Mouse (Mus musculus) lung, postnatal 0 days (tissue): ENCODE measurements at regions not wholly inside any gene's neighbourhood (a gene's known extent, or its start where the extent isn't known, plus 50 kb on each side); places are given as distances from the start of the nearest gene placed in this dataset.

Source experiments
- ATAC-seq: fragments of 200-750 bp; cut with Nextera tagmentation; 2 replicates; pipeline ENCODE4 v1.8.0; 2017; ENCODE audit warnings: moderate library complexity
- DNase-seq: peaks from one replicate; pipeline ENCODE4 v3.0.0-alpha.2; 2016; ENCODE audit warnings: low spot score
- H3K27ac ChIP-seq: fragments of 300-500 bp; sonication (generic); 2 replicates; pipeline ENCODE4 v1.5.1; 2014; ENCODE audit warnings: antibody characterized with exemption, mild to moderate bottlenecking, low read length, mixed read lengths
- H3K27me3 ChIP-seq: fragments of 300-500 bp; sonication (generic); replicated peaks from 2 replicates; pipeline ENCODE4 v1.6.1; 2014; ENCODE audit warnings: low read length, mixed read lengths; ENCODE audit not compliant: insufficient read depth
- H3K36me3 ChIP-seq: fragments of 300-500 bp; sonication (generic); 2 replicates; pipeline ENCODE4 v1.6.1; 2014; ENCODE audit warnings: low read length, mixed read lengths; ENCODE audit not compliant: insufficient read depth
- H3K4me1 ChIP-seq: fragments of 300-500 bp; sonication (generic); 2 replicates; pipeline ENCODE4 v1.6.1; 2014; ENCODE audit warnings: antibody characterized with exemption, low read depth, low read length, mixed read lengths; ENCODE audit not compliant: insufficient read depth
- H3K4me2 ChIP-seq: fragments of 300-500 bp; sonication (generic); replicated peaks from 2 replicates; pipeline ENCODE4 v1.6.1; 2014; ENCODE audit warnings: low read depth, mild to moderate bottlenecking, low read length, moderate library complexity, mixed read lengths
- H3K4me3 ChIP-seq: fragments of 300-500 bp; sonication (generic); 2 replicates; pipeline ENCODE4 v1.5.1; 2014; ENCODE audit warnings: low read depth, low read length
- H3K9ac ChIP-seq: fragments of 300-500 bp; sonication (generic); replicated peaks from 2 replicates; pipeline ENCODE4 v1.6.1; 2014; ENCODE audit warnings: low read depth, mild to moderate bottlenecking
- H3K9me3 ChIP-seq: fragments of 300-500 bp; sonication (generic); 2 replicates; pipeline ENCODE4 v1.6.1; 2016; ENCODE audit warnings: low read length, mixed read lengths
- CTCF ChIP-seq: IDR thresholded peaks from 2 replicates; pipeline ENCODE4 v1.5.1; 2016; ENCODE audit warnings: antibody characterized with exemption, mild to moderate bottlenecking
- EP300 ChIP-seq: IDR thresholded peaks from 2 replicates; pipeline ENCODE4 v1.6.1; 2016; ENCODE audit warnings: antibody characterized with exemption, mild to moderate bottlenecking, control low read depth
- WGBS: fragments of 180-500 bp; shearing (Covaris S2); extraction: QIAGEN DNeasy Blood & Tissue Kit; methylation state at CpG from one replicate; pipeline ENCODE4 v1.1.7; 2014; 5-methylcytosine and 5-hydroxymethylcytosine counted together

DNA sequence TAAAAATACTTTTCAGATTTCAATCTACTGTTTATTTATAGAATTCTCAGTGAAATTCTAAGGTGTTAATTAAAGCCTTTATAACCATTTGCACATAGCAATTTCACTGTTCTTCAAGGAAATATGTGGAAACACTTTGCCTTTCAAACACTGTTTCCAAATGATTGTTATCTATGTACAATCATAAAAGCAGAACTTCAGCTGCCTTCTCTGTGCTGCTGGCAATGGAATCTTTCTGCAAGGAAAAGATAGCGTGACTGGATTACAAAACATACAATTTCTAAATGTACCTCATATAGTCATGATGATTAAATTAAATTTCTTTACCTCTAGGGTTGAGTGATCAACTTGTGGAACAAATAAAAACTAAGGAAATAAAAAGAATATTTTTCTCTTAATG, 326.2 kb downstream of the Kctd12 start:
- no peak for ATAC-seq
- Histone ChIP-seq H3K9me3 (no peaks in the 10 kb centered on the region), H3K27me3 (no peaks in the 10 kb centered on the region), H3K4me2 (no peak overlapping the region), H3K36me3 (no peaks in the 10 kb centered on the region), H3K9ac (no peak overlapping the region), H3K4me1 (no peaks in the 10 kb centered on the region), H3K4me3 (no peak overlapping the region), H3K27ac (no peak overlapping the region)
- 64% methylated on average over 1 of the region's 1 CpGs for WGBS
- TF ChIP-seq CTCF (no peak), EP300 (no peak)
- no peak for DNase-seq

- H3K27ac ChIP-seq = no peak overlapping the region
- H3K4me3 ChIP-seq = no peak overlapping the region
- no peak for ATAC-seq
- TF ChIP-seq CTCF = no peak
- TF ChIP-seq EP300 = no peak
- no peak for DNase-seq
- no peak overlapping the region for H3K4me2 ChIP-seq
- H3K36me3 ChIP-seq = no peaks in the 10 kb centered on the region
- WGBS = 61% methylated on average over 2 of the region's 2 CpGs
- H3K4me1 ChIP-seq = no peaks in the 10 kb centered on the region
- no peaks in the 10 kb centered on the region for H3K27me3 ChIP-seq
- H3K9me3 ChIP-seq = no peaks in the 10 kb centered on the region
- H3K9ac ChIP-seq = no peak overlapping the region
These were observed 352.8 kb downstream of the Kctd12 start for GRCm38 (mm10) chr14:102629601-102630000.

GRCm38 (mm10) chr14:102621546-102621945, 360.9 kb downstream of the Kctd12 start:
- DNase-seq (no peak), ATAC-seq (no peak)
- Histone ChIP-seq H3K27me3 (no peaks in the 10 kb centered on the region), H3K4me1 (no peaks in the 10 kb centered on the region), H3K9me3 (no peaks in the 10 kb centered on the region), H3K4me3 (no peak overlapping the region), H3K4me2 (no peak overlapping the region), H3K27ac (no peak overlapping the region), H3K36me3 (no peaks in the 10 kb centered on the region), H3K9ac (no peak overlapping the region)
- TF ChIP-seq CTCF (no peak), EP300 (no peak)

DNA sequence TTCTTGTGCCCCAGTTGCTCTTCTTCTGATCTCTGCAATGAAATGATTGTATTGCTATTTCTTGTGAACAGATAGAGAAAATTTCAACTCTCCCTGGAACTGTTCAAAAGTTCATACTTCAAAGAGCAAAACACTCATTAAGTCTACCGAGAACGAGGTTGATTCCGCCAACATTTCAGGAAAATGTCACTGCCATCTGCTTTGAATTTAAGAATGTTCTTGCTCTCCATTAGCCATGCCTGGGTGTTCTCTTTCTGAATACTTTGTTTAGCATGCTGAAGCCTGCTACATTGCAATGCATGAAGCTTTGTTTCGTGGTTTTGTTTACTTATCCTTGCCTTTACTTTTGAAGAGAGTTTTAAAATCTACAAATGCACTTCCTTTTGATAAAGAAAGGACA, 363.4 kb downstream of the Kctd12 start:
- H3K27me3 ChIP-seq = no peaks in the 10 kb centered on the region

GRCm38 (mm10) chr14:102615588-102616309, 366.7 kb downstream of the Kctd12 start:
- H3K36me3 ChIP-seq = no peaks in the 10 kb centered on the region
- H3K27me3 ChIP-seq = no peaks in the 10 kb centered on the region
- WGBS = 71% methylated on average over 7 of the region's 7 CpGs
- TF ChIP-seq EP300 (no peak), CTCF (no peak)
- DNase-seq (no peak), ATAC-seq (no peak)
- H3K9ac ChIP-seq = no peak overlapping the region
- H3K27ac ChIP-seq = no peak overlapping the region
- no peaks in the 10 kb centered on the region for H3K4me1 ChIP-seq
- no peak overlapping the region for H3K4me3 ChIP-seq
- H3K4me2 ChIP-seq = no peak overlapping the region
- no peaks in the 10 kb centered on the region for H3K9me3 ChIP-seq

More for the DNA sequence above, 363.4 kb downstream of the Kctd12 start:
- Histone ChIP-seq H3K4me1 (no peaks in the 10 kb centered on the region), H3K9me3 (no peaks in the 10 kb centered on the region), H3K9ac (no peak overlapping the region), H3K36me3 (no peaks in the 10 kb centered on the region), H3K4me2 (no peak overlapping the region), H3K4me3 (no peak overlapping the region), H3K27ac (no peak overlapping the region)
- DNase-seq = no peak
- no peak for ATAC-seq
- TF ChIP-seq CTCF = no peak
- TF ChIP-seq EP300 = no peak
- 57% methylated on average over 4 of the region's 4 CpGs for WGBS

- Histone ChIP-seq H3K9me3 (no peaks in the 10 kb centered on the region), H3K4me3 (no peak overlapping the region), H3K36me3 (no peaks in the 10 kb centered on the region), H3K27ac (no peak overlapping the region), H3K4me2 (no peak overlapping the region), H3K4me1 (no peaks in the 10 kb centered on the region), H3K9ac (no peak overlapping the region), H3K27me3 (no peaks in the 10 kb centered on the region)
- DNase-seq = no peak
- WGBS = 75% methylated on average over 5 of the region's 5 CpGs
- TF ChIP-seq EP300 (no peak), CTCF (no peak)
- ATAC-seq = no peak
These were observed 376.4 kb downstream of the Kctd12 start for GRCm38 (mm10) chr14:102606055-102606454.

- DNase-seq = no peak
- no peak overlapping the region for H3K4me3 ChIP-seq
- no peak overlapping the region for H3K9ac ChIP-seq
- no peaks in the 10 kb centered on the region for H3K27me3 ChIP-seq
- TF ChIP-seq EP300 = no peak
- no peak for TF ChIP-seq CTCF
- no peaks in the 10 kb centered on the region for H3K4me1 ChIP-seq
- H3K4me2 ChIP-seq = no peak overlapping the region
- WGBS = 53% methylated on average over 3 of the region's 3 CpGs
- no peaks in the 10 kb centered on the region for H3K9me3 ChIP-seq
- no peak overlapping the region for H3K27ac ChIP-seq
- no peaks in the 10 kb centered on the region for H3K36me3 ChIP-seq
- ATAC-seq = no peak
These were observed 387.6 kb downstream of the Kctd12 start for GRCm38 (mm10) chr14:102594850-102595249.
